Mouse (Mus musculus) lung, adult 2 months (tissue): ENCODE measurements at regions not wholly inside any gene's neighbourhood (a gene's known extent, or its start where the extent isn't known, plus 50 kb on each side); places are given as distances from the start of the nearest gene placed in this dataset.

Experiments
- CTCF ChIP-seq: fragments of 200-500 bp; IDR thresholded peaks from 2 replicates; pipeline ENCODE4 v1.5.1; 2011; ENCODE audit warnings: mild to moderate bottlenecking, low read length, control low read depth; ENCODE audit not compliant: insufficient read depth
- POLR2A ChIP-seq: fragments of 200-500 bp; IDR thresholded peaks from 2 replicates; pipeline ENCODE4 v1.6.1; 2011; ENCODE audit warnings: low read depth, mild to moderate bottlenecking, control low read depth, low read length, borderline replicate concordance; ENCODE audit errors: extremely low read depth

DNA sequence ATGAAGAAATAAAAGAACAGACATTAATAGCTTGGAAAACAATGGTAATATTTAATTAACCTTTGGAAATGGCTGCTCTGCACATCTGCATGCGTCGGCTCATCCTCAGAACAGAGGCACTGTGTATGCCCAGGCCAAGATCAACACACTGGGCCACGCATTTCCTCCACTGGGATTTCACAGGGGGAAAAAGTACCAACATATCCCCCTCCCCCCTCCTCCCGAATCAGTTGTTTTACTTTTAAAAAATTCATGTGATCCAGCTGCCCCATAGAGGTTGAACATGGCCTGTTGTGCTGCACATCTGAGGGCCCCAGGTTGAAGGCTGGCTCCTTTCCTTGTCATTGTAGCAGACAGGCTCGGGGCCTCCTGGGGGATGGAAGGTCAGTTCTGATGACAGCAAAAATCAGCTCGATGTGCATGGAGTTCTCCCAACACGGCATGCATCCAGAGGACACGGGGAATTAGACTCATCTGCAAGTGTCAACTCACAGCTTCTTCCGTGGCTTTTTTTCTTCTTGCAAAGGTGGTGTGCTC, 777.7 kb upstream of the Car8 start:
- no peak for TF ChIP-seq CTCF
- no peak for TF ChIP-seq POLR2A
